Mouse (Mus musculus) neutrophil, adult 65 days (primary cell): ENCODE results near the gene Spsb1. TPM values are rescaled to one million over a fixed set of nuclear protein-coding genes. Genes with fewer than 3 reads are reported as not detected.

Experiments
- total RNA-seq: library from RNA; stranded (reverse); gene quantifications from 2 replicates; pipeline ENCODE4 v1.2.4, GENCODE M21; 2023

Spsb1 gene
- 2.7 and 3.8 TPM in 2 replicates for total RNA-seq

GRCm38 (mm10) chr4:149954893-149955439, at the start of gene Spsb1:
TSS of gene Spsb1 (minus strand) at chr4:149955043.

Other genes with a start within 250 kb of the Spsb1 start
- 3.4 and 4.1 TPM in 2 replicates for gene Tmem201, start 217.0 kb downstream of the Spsb1 start, total RNA-seq
- 8.1 and 10.5 TPM in 2 replicates for gene Slc25a33, start 180.8 kb downstream of the Spsb1 start, total RNA-seq
- 68.4 and 80.0 TPM in 2 replicates for gene H6pd, start 54.0 kb upstream of the Spsb1 start, total RNA-seq
- gene Gpr157, start 132.3 kb upstream of the Spsb1 start, total RNA-seq, result 5.5 and 6.9 TPM in 2 replicates
- not detected in 2 replicates for gene Slc2a5, start 164.2 kb upstream of the Spsb1 start, total RNA-seq
- gene Slc2a7, start 193.9 kb upstream of the Spsb1 start, total RNA-seq, result not detected in 2 replicates
- not detected in 2 replicates for gene Car6, start 246.3 kb upstream of the Spsb1 start, total RNA-seq